Mouse (Mus musculus) bone marrow, adult 2 months (tissue): ENCODE results near the gene Ankrd42.

Experiments
- CTCF ChIP-seq: fragments of 200-500 bp; IDR thresholded peaks from 2 replicates; pipeline ENCODE4 v1.5.1; 2011; ENCODE audit warnings: low read length, control low read depth; ENCODE audit not compliant: control insufficient read depth, insufficient read depth
- POLR2A ChIP-seq: fragments of 200-500 bp; IDR thresholded peaks from 2 replicates; pipeline ENCODE4 v1.6.1; 2011; ENCODE audit warnings: low read depth, mild to moderate bottlenecking, control low read depth, low read length, borderline replicate concordance; ENCODE audit not compliant: control insufficient read depth

DNA sequence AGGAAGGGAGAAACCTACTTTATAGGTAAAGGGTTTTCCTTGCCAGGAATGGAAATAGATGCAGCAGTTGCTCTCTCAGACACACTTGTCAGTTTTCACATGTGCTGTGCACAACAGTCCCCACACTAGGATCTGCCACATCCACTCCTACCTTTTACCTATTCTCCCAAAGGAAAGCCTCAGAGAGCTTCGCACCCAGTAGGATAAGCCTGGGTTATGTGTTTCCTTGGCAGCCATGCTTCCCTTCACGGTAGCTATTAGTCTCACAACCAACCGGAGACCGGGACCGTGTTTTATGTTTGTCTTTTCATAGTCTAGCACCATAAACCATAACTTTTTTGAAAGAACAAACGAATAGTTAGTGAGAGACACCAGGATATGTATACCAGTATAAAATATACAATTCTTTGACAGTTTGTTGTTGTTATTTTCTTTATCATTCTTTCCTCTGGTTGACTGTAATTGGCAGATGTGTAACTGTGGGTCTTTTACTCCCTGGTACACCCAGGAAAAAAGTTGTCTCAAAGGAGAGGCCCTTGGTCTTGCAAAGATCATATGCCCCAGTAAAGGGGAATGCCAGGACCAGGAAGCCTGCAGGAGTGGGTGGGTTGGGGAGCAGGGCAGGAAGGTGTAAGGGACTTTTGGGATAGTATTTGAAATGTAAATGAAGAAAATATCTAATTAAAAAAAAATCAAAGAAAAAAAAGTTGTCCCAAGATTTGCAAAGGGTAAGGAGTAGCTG is 86.5 kb downstream of the Ankrd42 start:
- TF ChIP-seq POLR2A = no peak
- no peak for TF ChIP-seq CTCF
